ENCODE assay signal across 8 mouse cellular contexts in genomic region chr12:75656580-75656979, GRCm38 (mm10). TPM values are rescaled to one million over a fixed set of nuclear protein-coding genes. Genes with fewer than 3 reads are reported as not detected.
DNase-seq lines count a peak whose midpoint lies in the region; ATAC-seq and TF ChIP-seq lines count a peak whose summit lies in the region.

No protein-coding gene starts in this region.

- H3K27me3 ChIP-seq in hindbrain, embryonic 14.5 days (ENCODE audit: control insufficient read depth, insufficient read depth, low read length), result no peaks in the 10 kb centered on the region
- no peaks in the 10 kb centered on the region for H3K27me3 ChIP-seq in hindbrain, embryonic 10.5 days (ENCODE audit: insufficient read depth, poor library complexity, severe bottlenecking)
- H3K27me3 ChIP-seq in ES-Bruce4 (ENCODE audit: control insufficient read depth, insufficient read depth, low read length, poor library complexity, severe bottlenecking), result no peaks in the 10 kb centered on the region
- no peaks in the 10 kb centered on the region for H3K27me3 ChIP-seq in intestine, embryonic 15.5 days (replicated peaks)
- no peaks in the 10 kb centered on the region for H3K27me3 ChIP-seq in liver, embryonic 16.5 days (ENCODE audit: control insufficient read depth, insufficient read depth, low read depth, low read length)
- H3K27me3 ChIP-seq in stomach, postnatal 0 days (ENCODE audit: control insufficient read depth, insufficient read depth, low read length), result no peaks in the 10 kb centered on the region

- WGBS in hindbrain, embryonic 14.5 days, result 32% methylated on average over 3 of the region's 3 CpGs
- WGBS in hindbrain, embryonic 10.5 days, result 61% methylated on average over 3 of the region's 3 CpGs
- WGBS in intestine, embryonic 15.5 days, result 46% methylated on average over 3 of the region's 3 CpGs
- WGBS in liver, embryonic 16.5 days (ENCODE audit: insufficient replicate concordance), result 40% methylated on average over 3 of the region's 3 CpGs
- 35% methylated on average over 3 of the region's 3 CpGs for WGBS in stomach, postnatal 0 days

- H3K36me3 ChIP-seq in hindbrain, embryonic 14.5 days (replicated peaks; ENCODE audit: control insufficient read depth, insufficient read depth), result no peaks in the 10 kb centered on the region
- H3K36me3 ChIP-seq in hindbrain, embryonic 10.5 days, result no peaks in the 10 kb centered on the region
- no peaks in the 10 kb centered on the region for H3K36me3 ChIP-seq in ES-Bruce4 (ENCODE audit: control insufficient read depth, insufficient read depth, low read length, poor library complexity, severe bottlenecking)
- no peaks in the 10 kb centered on the region for H3K36me3 ChIP-seq in intestine, embryonic 15.5 days
- H3K36me3 ChIP-seq in liver, embryonic 16.5 days (ENCODE audit: control insufficient read depth, insufficient read depth), result no peaks in the 10 kb centered on the region
- H3K36me3 ChIP-seq in stomach, postnatal 0 days (ENCODE audit: control insufficient read depth, insufficient read depth, low read length), result no peaks in the 10 kb centered on the region

- peak; percentile 62 for DNase-seq in hindbrain, embryonic 14.5 days (ENCODE audit: low spot score)
- DNase-seq in hindbrain, embryonic 10.5 days (ENCODE audit: low spot score), result no peak
- DNase-seq in cerebellum, adult 11 months, result peak; percentile 21
- DNase-seq in stomach, postnatal 0 days (ENCODE audit: low spot score), result peak; percentile 31
- DNase-seq in spleen, postnatal 14 days (ENCODE audit: low spot score in 2 of 2), result no peak

- no peak overlapping the region for H3K9ac ChIP-seq in hindbrain, embryonic 14.5 days
- H3K9ac ChIP-seq in ES-Bruce4 (ENCODE audit: low read depth, poor library complexity, severe bottlenecking), result no peak overlapping the region
- no peak overlapping the region for H3K9ac ChIP-seq in intestine, embryonic 15.5 days
- H3K9ac ChIP-seq in liver, embryonic 16.5 days (ENCODE audit: low read depth, low read length), result no peak overlapping the region
- no peak overlapping the region for H3K9ac ChIP-seq in stomach, postnatal 0 days (ENCODE audit: low read length)

- TF ChIP-seq CTCF in ES-Bruce4 (IDR thresholded peaks at IDR 0.05; ENCODE audit: low read depth, low read length), result peak; percentile 51
- peak; percentile 84 for TF ChIP-seq CTCF in stomach, postnatal 0 days (IDR thresholded peaks at IDR 0.05; ENCODE audit: low read depth)

- H3K27ac ChIP-seq in hindbrain, embryonic 14.5 days, result no peak overlapping the region
- H3K27ac ChIP-seq in hindbrain, embryonic 10.5 days, result no peak overlapping the region
- no peak overlapping the region for H3K27ac ChIP-seq in ES-Bruce4 (ENCODE audit: insufficient read depth, low read length)
- H3K27ac ChIP-seq in intestine, embryonic 15.5 days, result no peak overlapping the region
- no peak overlapping the region for H3K27ac ChIP-seq in liver, embryonic 16.5 days (ENCODE audit: low read length)
- no peak overlapping the region for H3K27ac ChIP-seq in stomach, postnatal 0 days (replicated peaks)

- no peaks in the 10 kb centered on the region for H3K4me1 ChIP-seq in hindbrain, embryonic 14.5 days (replicated peaks; ENCODE audit: control insufficient read depth, insufficient read depth, low read length)
- no peaks in the 10 kb centered on the region for H3K4me1 ChIP-seq in hindbrain, embryonic 10.5 days (replicated peaks)
- no peaks in the 10 kb centered on the region for H3K4me1 ChIP-seq in ES-Bruce4 (ENCODE audit: control insufficient read depth, insufficient read depth, low read length)
- no peaks in the 10 kb centered on the region for H3K4me1 ChIP-seq in intestine, embryonic 15.5 days (replicated peaks)
- peaks cover 3% of the 10 kb centered on the region for H3K4me1 ChIP-seq in liver, embryonic 16.5 days (ENCODE audit: control insufficient read depth, low read depth, low read length)
- H3K4me1 ChIP-seq in stomach, postnatal 0 days (replicated peaks; ENCODE audit: control insufficient read depth, insufficient read depth), result no peaks in the 10 kb centered on the region

- no peaks in the 10 kb centered on the region for H3K9me3 ChIP-seq in hindbrain, embryonic 14.5 days (ENCODE audit: control insufficient read depth, low read length)
- no peaks in the 10 kb centered on the region for H3K9me3 ChIP-seq in hindbrain, embryonic 10.5 days
- no peaks in the 10 kb centered on the region for H3K9me3 ChIP-seq in ES-Bruce4 (replicated peaks; ENCODE audit: control insufficient read depth, insufficient read depth, low read length, poor library complexity, severe bottlenecking)
- no peaks in the 10 kb centered on the region for H3K9me3 ChIP-seq in intestine, embryonic 15.5 days
- no peaks in the 10 kb centered on the region for H3K9me3 ChIP-seq in liver, embryonic 16.5 days (replicated peaks; ENCODE audit: control insufficient read depth, low read length)
- H3K9me3 ChIP-seq in stomach, postnatal 0 days (ENCODE audit: control insufficient read depth, low read length), result no peaks in the 10 kb centered on the region

- no peak for ATAC-seq in hindbrain, embryonic 14.5 days (ENCODE audit: low FRiP score)
- 0 out of 2 replicates have a peak, but pooled peaks have one; percentile 51 for ATAC-seq in intestine, embryonic 15.5 days
- ATAC-seq in liver, embryonic 16.5 days (ENCODE audit: low read depth), result 0 out of 2 replicates have a peak, but pooled peaks have one; percentile 51
- ATAC-seq in stomach, postnatal 0 days (ENCODE audit: low FRiP score, low TSS enrichment), result no peak

- TF ChIP-seq EP300 in ES-Bruce4 (IDR thresholded peaks at IDR 0.05; ENCODE audit: insufficient read depth, low read depth, low read length), result no peak
- TF ChIP-seq EP300 in stomach, postnatal 0 days (optimal IDR thresholded peaks at IDR 0.05), result no peak

- no peak overlapping the region for H3K4me3 ChIP-seq in hindbrain, embryonic 14.5 days (replicated peaks; ENCODE audit: low read length)
- no peak overlapping the region for H3K4me3 ChIP-seq in hindbrain, embryonic 10.5 days
- H3K4me3 ChIP-seq in ES-Bruce4 (ENCODE audit: low read depth, low read length), result no peak overlapping the region
- H3K4me3 ChIP-seq in intestine, embryonic 15.5 days (replicated peaks), result no peak overlapping the region
- no peak overlapping the region for H3K4me3 ChIP-seq in liver, embryonic 16.5 days (ENCODE audit: low read depth, low read length)
- H3K4me3 ChIP-seq in stomach, postnatal 0 days (ENCODE audit: low read depth, low read length), result no peak overlapping the region

- no peak for TF ChIP-seq POLR2A in ES-Bruce4 (IDR thresholded peaks at IDR 0.05; ENCODE audit: insufficient read depth, low read length)

- no peak overlapping the region for H3K4me2 ChIP-seq in hindbrain, embryonic 14.5 days (replicated peaks)
- no peak overlapping the region for H3K4me2 ChIP-seq in intestine, embryonic 15.5 days (replicated peaks)
- H3K4me2 ChIP-seq in liver, embryonic 16.5 days (ENCODE audit: low read depth, low read length), result no peak overlapping the region
- H3K4me2 ChIP-seq in stomach, postnatal 0 days (replicated peaks; ENCODE audit: low read depth), result no peak overlapping the region

RNA-seq across cellular contexts. Expression of gene Wdr89, which starts 12.8 kb away (rescaled TPM):
- polyA plus RNA-seq in hindbrain, embryonic 14.5 days (2014; fragmentation: Nextera tagmentation; extraction: Ambion mirVana), result 5.4 and 5.9 TPM in 2 replicates
- polyA plus RNA-seq in hindbrain, embryonic 10.5 days (2016; fragmentation: Nextera tagmentation; extraction: Ambion mirVana), result 9.8 and 13.3 TPM in 2 replicates
- polyA plus RNA-seq in ES-Bruce4 (2011; ENCODE audit: insufficient read depth, insufficient read length, low read depth, missing spikeins), result 73.7 and 75.8 TPM in 2 replicates
- polyA plus RNA-seq in intestine, embryonic 15.5 days (2015; fragmentation: Nextera tagmentation; extraction: Ambion mirVana), result 11.0 and 12.6 TPM in 2 replicates
- polyA plus RNA-seq in liver, embryonic 16.5 days (2015; fragmentation: Nextera tagmentation; extraction: Ambion mirVana), result 2.8 and 3.6 TPM in 2 replicates
- 5.9 and 6.1 TPM in 2 replicates for polyA plus RNA-seq in stomach, postnatal 0 days (2015; fragmentation: Nextera tagmentation; extraction: Ambion mirVana)

Comparison
In these comparisons a context has a peak if more than half of its experiments do, and no peak if none do; other contexts are left out.
1. DNase-seq: peak in hindbrain, embryonic 14.5 days (single experiment), cerebellum, adult 11 months (single experiment) and stomach, postnatal 0 days (single experiment); none in hindbrain, embryonic 10.5 days (single experiment) and spleen, postnatal 14 days (0 of 2).
2. ATAC-seq: peak in intestine, embryonic 15.5 days (single experiment) and liver, embryonic 16.5 days (single experiment); none in hindbrain, embryonic 14.5 days (single experiment) and stomach, postnatal 0 days (single experiment).